Mouse (Mus musculus): Measurements from ENCODE around the gene Icam4. TPM values are rescaled to one million over a fixed set of nuclear protein-coding genes. Genes with fewer than 3 reads are reported as not detected.
"Not testable (repeated sequence)": the region's sequence is repeated elsewhere in the genome, so short reads cannot be mapped to it uniquely, and the experiment has no call there.

Icam4 gene
- polyA plus RNA-seq, 1 experiment from 2014 or later, result not detected

- H3K9ac ChIP-seq (replicated peaks); H3K27ac ChIP-seq (replicated peaks); H3K9me3 ChIP-seq (replicated peaks); H3K4me2 ChIP-seq; H3K4me3 ChIP-seq (replicated peaks); H3K36me3 ChIP-seq; ATAC-seq (ENCODE audit: low FRiP score); H3K4me1 ChIP-seq; H3K27me3 ChIP-seq (replicated peaks): not testable (repeated sequence)
- 82% methylated on average over 1 of the region's 1 CpGs for WGBS
These were observed 30.8 kb upstream of the Icam4 start for GRCm38 (mm10) chr9:20998337-20998736.

GRCm38 (mm10) chr9:21000811-21001210 is 28.4 kb upstream of the Icam4 start:
- H3K4me1 ChIP-seq, result peaks cover 17% of the 10 kb centered on the region

GRCm38 (mm10) chr9:21001651-21002200 is 27.4 kb upstream of the Icam4 start:
- Histone ChIP-seq H3K4me2 (peak overlapping the region; percentile 83; the same call in 1 of the 2 replicates), H3K9ac (replicated peaks) (no peak overlapping the region), H3K4me1 (peaks cover 17% of the 10 kb centered on the region), H3K9me3 (replicated peaks) (no peaks in the 10 kb centered on the region), H3K27me3 (replicated peaks) (no peaks in the 10 kb centered on the region), H3K4me3 (replicated peaks) (peak overlapping the region; percentile 67; the same call in 1 of the 2 replicates), H3K36me3 (peaks cover 18% of the 10 kb centered on the region), H3K27ac (replicated peaks) (no peak overlapping the region)
- WGBS, result 74% methylated on average over 6 of the region's 6 CpGs
- no peak for ATAC-seq (ENCODE audit: low FRiP score)

More at GRCm38 (mm10) chr9:21000811-21001210, 28.4 kb upstream of the Icam4 start:
- Histone ChIP-seq H3K36me3 (peaks cover 11% of the 10 kb centered on the region), H3K27ac (replicated peaks) (no peak overlapping the region), H3K4me2 (no peak overlapping the region), H3K27me3 (replicated peaks) (no peaks in the 10 kb centered on the region), H3K4me3 (replicated peaks) (no peak overlapping the region), H3K9ac (replicated peaks) (no peak overlapping the region), H3K9me3 (replicated peaks) (no peaks in the 10 kb centered on the region)
- no peak for ATAC-seq (ENCODE audit: low FRiP score)

- 12% methylated on average over 7 of the region's 7 CpGs for WGBS
- Histone ChIP-seq H3K4me2 (peak overlapping the region; percentile 83), H3K36me3 (peaks cover 23% of the 10 kb centered on the region), H3K27ac (replicated peaks) (peak overlapping the region; percentile 89), H3K9ac (replicated peaks) (peak overlapping the region; percentile 77), H3K27me3 (replicated peaks) (no peaks in the 10 kb centered on the region), H3K4me3 (replicated peaks) (peak overlapping the region; percentile 67), H3K9me3 (replicated peaks) (no peaks in the 10 kb centered on the region), H3K4me1 (peaks cover 17% of the 10 kb centered on the region)
- ATAC-seq (ENCODE audit: low FRiP score), result peak; percentile 46; the same call in 1 of the 2 replicates
These were observed 26.9 kb upstream of the Icam4 start for GRCm38 (mm10) chr9:21002270-21002626.

GRCm38 (mm10) chr9:21002627-21003551 is 26.3 kb upstream of the Icam4 start, which contains the start of gene Mrpl4:
Mrpl4 (plus strand) TSS chr9:21002738.
- Histone ChIP-seq H3K9me3 (replicated peaks) (no peaks in the 10 kb centered on the region), H3K4me2 (peak within 1 kb of the TSS; percentile 83), H3K27me3 (replicated peaks) (no peaks in the 10 kb centered on the region), H3K36me3 (peaks cover 29% of the 10 kb centered on the region), H3K4me3 (replicated peaks) (peak within 1 kb of the TSS; percentile 67), H3K27ac (replicated peaks) (peak within 1 kb of the TSS; percentile 89), H3K4me1 (peaks cover 17% of the 10 kb centered on the region), H3K9ac (replicated peaks) (peak within 1 kb of the TSS; percentile 77)
- ATAC-seq (ENCODE audit: low FRiP score), result peak; percentile 93
- WGBS, result under 1% methylated on average over 72 of the region's 72 CpGs

- H3K27ac ChIP-seq (replicated peaks), result no peak overlapping the region
- WGBS, result 96% methylated on average over 10 of the region's 10 CpGs
- H3K27me3 ChIP-seq (replicated peaks), result peaks cover 5% of the 10 kb centered on the region; the same call in 1 of the 2 replicates
- H3K4me2 ChIP-seq, result no peak overlapping the region
- H3K9ac ChIP-seq (replicated peaks), result no peak overlapping the region
- peaks cover 14% of the 10 kb centered on the region for H3K4me1 ChIP-seq
- ATAC-seq (ENCODE audit: low FRiP score), result no peak
- no peaks in the 10 kb centered on the region for H3K9me3 ChIP-seq (replicated peaks)
- H3K4me3 ChIP-seq (replicated peaks), result no peak overlapping the region
- H3K36me3 ChIP-seq, result peaks cover 45% of the 10 kb centered on the region
These were observed 21.7 kb upstream of the Icam4 start for GRCm38 (mm10) chr9:21007313-21007952.

GRCm38 (mm10) chr9:21008007-21008406 is 21.2 kb upstream of the Icam4 start:
- Histone ChIP-seq H3K27ac (replicated peaks) (no peak overlapping the region), H3K27me3 (replicated peaks) (peaks cover 9% of the 10 kb centered on the region; the same call in 1 of the 2 replicates), H3K4me1 (peaks cover 14% of the 10 kb centered on the region), H3K36me3 (peaks cover 45% of the 10 kb centered on the region), H3K9me3 (replicated peaks) (no peaks in the 10 kb centered on the region), H3K4me3 (replicated peaks) (no peak overlapping the region), H3K4me2 (no peak overlapping the region), H3K9ac (replicated peaks) (no peak overlapping the region)
- ATAC-seq (ENCODE audit: low FRiP score), result no peak
- 94% methylated on average over 7 of the region's 7 CpGs for WGBS

GRCm38 (mm10) chr9:21010362-21010761 is 18.8 kb upstream of the Icam4 start:
- Histone ChIP-seq H3K9me3 (replicated peaks) (no peaks in the 10 kb centered on the region), H3K27ac (replicated peaks) (no peak overlapping the region), H3K4me1 (peaks cover 8% of the 10 kb centered on the region), H3K36me3 (peaks cover 38% of the 10 kb centered on the region), H3K9ac (replicated peaks) (no peak overlapping the region), H3K4me2 (no peak overlapping the region), H3K4me3 (replicated peaks) (no peak overlapping the region), H3K27me3 (replicated peaks) (peaks cover 30% of the 10 kb centered on the region)
- 65% methylated on average over 2 of the region's 2 CpGs for WGBS
- no peak for ATAC-seq (ENCODE audit: low FRiP score)

GRCm38 (mm10) chr9:21010939-21011541 is 18.1 kb upstream of the Icam4 start:
- WGBS, result 77% methylated on average over 9 of the region's 9 CpGs
- not testable (repeated sequence) for H3K9ac ChIP-seq (replicated peaks); H3K4me2 ChIP-seq; ATAC-seq (ENCODE audit: low FRiP score); H3K4me3 ChIP-seq (replicated peaks); H3K27ac ChIP-seq (replicated peaks); H3K9me3 ChIP-seq (replicated peaks)
- Histone ChIP-seq H3K36me3 (peaks cover 32% of the 10 kb centered on the region), H3K4me1 (peaks cover 14% of the 10 kb centered on the region), H3K27me3 (replicated peaks) (peaks cover 36% of the 10 kb centered on the region)

- Histone ChIP-seq H3K9ac (replicated peaks) (no peak overlapping the region), H3K27me3 (replicated peaks) (peaks cover 44% of the 10 kb centered on the region), H3K4me3 (replicated peaks) (no peak overlapping the region), H3K27ac (replicated peaks) (no peak overlapping the region), H3K4me1 (peaks cover 14% of the 10 kb centered on the region), H3K36me3 (peaks cover 26% of the 10 kb centered on the region), H3K9me3 (replicated peaks) (no peaks in the 10 kb centered on the region), H3K4me2 (no peak overlapping the region)
- ATAC-seq (ENCODE audit: low FRiP score), result no peak
- WGBS, result 68% methylated on average over 5 of the region's 5 CpGs
These were observed 17.3 kb upstream of the Icam4 start for GRCm38 (mm10) chr9:21011846-21012312.

GRCm38 (mm10) chr9:21012368-21012767 is 16.8 kb upstream of the Icam4 start:
- WGBS, result 59% methylated on average over 1 of the region's 1 CpGs
- Histone ChIP-seq H3K4me2 (no peak overlapping the region), H3K9ac (replicated peaks) (no peak overlapping the region), H3K4me3 (replicated peaks) (no peak overlapping the region), H3K36me3 (peaks cover 21% of the 10 kb centered on the region), H3K9me3 (replicated peaks) (no peaks in the 10 kb centered on the region), H3K4me1 (peaks cover 14% of the 10 kb centered on the region), H3K27ac (replicated peaks) (no peak overlapping the region), H3K27me3 (replicated peaks) (peaks cover 49% of the 10 kb centered on the region)
- no peak for ATAC-seq (ENCODE audit: low FRiP score)

Data from neural tube, embryonic 15.5 days (tissue).